Mouse (Mus musculus): ENCODE results near the gene Ccnq.

Gene Ccnq

DNA sequence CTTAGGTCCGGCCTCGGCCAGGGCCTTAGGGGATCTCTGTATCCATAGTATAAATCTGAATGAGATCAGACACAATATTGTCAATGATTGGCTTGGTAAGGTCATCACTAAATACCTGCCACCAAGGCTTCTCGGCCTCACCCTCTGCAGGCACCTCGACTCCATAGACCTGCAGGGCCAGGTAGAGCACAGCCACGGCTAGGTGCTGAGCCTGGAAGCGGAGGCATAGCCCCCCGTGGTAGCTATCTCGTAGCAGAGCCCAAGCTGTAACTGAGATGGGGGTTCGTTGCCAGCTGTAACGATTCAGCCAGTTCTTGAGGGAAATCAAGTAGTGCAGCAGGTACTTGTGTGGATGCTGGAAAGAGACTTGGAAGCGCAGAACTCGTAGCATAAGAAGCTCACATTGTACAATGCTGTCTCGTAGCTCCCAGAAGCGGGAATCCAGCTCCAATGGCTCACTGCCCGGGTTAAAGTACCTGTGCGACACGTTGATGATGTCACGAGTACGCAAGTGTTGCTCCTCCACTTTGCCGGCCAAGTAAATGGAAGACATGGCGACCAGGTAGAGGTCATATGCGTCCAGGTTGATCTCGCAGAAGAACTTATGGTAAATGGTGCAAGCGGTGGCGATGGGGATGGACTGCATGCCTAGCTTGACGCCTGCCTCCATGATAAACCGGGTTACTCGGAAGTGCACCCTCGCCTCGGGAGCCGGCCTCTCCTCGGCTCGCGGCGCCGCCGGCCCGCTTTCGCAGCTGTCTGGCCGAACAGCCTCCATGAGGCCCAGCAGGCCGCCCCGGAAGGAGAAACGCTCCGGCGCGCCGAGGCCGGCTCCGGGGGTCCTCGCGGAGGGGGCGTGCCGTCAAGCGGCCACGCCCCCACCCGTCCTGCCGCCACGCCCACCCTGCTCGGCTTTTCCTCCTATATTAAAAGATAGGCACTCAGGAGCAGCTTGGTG lies at the start of gene Ccnq:
Ccnq (minus strand) TSS at position 845 of the 958 bp plus-strand sequence.
- DNase-seq, result peak; percentile 86 to 92

DNA sequence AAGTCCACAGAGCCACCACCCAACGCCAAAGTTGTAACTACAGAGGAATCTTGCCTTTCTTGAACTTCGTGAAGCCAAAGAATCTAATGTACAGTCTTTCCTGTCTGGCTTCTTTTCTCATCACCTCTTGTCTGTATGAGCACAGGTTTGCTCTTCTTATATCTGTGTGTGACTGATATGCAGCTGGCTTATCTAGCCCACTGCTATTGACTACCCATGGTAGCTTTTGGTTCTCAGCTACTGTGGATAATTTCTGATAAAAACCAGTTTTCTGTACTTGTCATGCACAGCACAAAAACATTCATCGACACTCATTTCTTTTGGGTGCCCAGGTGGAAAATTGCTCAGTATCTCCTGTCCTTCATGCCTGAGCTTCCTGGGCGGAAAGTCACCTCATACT lies 49.6 kb upstream of the Ccnq start:
- no peak for DNase-seq

DNA sequence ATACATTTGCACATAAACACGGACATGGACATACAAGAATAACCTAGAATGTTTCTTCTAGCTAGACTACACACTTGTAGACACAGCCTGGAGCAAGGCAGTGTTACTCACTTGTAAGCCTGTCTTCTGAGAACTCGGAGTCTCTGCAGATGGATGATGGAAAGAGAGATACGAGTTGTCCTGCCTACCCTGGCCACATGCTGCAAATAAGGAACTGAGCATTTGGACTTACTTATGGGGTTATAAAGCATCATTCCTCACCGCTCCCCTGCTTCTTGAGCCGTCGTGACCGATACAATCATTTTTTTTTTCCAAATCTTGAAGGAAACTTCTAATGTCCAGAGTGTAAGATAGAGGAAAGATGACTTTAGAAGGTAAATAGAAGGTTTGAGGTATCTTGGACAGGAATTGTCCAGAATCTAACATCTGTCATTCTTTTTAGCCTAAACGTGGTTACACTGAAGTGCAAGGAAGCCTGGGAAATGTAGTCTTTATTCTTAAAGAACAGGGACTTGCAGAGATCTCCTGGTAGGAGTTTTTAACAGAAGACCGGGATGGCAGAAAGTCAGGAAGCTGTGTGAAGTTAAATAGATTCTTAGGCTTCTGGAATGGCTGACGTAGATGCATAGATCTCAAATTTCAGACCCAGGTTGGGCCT lies 44.7 kb upstream of the Ccnq start:
- DNase-seq, result no peak

DNA sequence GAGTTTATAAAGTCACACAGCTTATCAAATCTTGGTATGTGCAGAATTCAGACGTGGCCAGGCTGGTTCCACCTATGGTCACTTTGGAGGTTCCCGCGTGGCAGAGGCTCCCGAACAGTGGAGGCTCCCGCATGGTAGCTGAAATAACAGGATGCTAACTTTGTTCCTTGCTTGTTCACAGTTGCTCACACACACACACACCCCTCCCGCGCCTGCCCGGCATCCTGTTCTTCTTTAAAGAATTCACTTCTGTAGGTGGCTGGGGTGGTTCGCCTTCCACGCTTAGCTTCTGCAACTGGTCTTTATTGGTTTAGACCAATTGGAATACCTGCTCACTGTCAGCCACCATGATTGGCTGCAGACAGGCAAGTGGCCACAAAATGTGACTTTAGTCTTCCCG lies 41.6 kb upstream of the Ccnq start:
- no peak for DNase-seq

DNA sequence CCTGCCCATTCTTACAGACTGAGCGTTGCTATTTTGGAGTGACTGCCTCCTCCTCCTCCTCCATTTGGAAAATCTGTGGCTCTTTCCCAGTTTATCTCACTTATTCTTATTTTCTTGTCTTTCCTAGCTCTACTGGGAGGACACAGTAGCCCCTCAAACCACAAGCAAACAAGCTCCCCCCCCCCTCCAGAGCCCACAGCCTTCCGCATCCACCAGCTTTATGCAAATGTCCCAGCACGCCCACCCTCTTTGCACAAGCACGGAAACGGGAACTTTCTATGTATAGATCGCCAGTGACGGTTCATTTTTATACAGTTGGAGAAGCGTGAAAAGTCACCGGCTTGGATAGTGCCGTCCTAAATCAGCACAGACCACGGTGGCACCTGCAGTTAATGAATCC lies 40.9 kb upstream of the Ccnq start:
- DNase-seq, result peak in 1 of 2 experiments; percentile 16

DNA sequence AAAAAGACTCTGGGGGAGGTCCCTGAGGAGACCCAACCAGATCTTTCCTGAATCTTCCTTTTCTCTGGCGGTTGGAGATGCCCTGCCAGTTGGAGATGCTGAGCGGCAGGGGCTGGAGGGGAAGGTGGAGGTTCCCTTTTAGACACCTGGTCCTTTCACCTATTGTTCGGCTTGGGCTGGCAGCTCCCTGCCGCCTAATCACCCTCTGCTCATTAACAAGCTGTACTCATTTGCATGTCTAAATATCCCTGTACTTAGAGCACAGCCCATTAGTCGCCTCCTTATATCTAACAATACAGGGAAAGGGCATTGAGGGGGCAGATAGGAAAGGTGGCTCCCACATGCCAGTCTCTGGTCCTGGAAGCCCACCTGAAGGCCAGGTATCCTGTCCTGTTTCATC lies 40.5 kb upstream of the Ccnq start:
- no peak for DNase-seq

DNA sequence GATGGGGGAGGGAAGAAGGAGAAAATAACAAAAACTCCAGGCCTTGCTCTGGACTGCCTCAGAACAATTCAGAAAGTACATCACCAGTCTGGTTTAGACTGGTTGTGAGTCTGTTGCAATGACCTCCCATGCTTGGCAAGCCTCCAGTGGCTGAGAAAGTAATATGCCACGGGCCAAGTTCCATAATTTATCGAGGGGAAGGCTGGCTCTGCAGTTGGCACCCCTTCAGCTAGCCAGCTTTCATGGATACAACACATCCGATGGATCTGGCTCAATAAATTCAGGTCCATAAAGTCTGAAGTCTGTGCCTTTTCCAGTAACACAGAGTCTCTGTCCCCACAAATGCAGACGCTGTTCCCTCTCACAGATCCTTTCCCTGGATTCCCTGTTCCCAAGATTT lies 40.1 kb upstream of the Ccnq start:
- peak; percentile 77 to 85 for DNase-seq

DNA sequence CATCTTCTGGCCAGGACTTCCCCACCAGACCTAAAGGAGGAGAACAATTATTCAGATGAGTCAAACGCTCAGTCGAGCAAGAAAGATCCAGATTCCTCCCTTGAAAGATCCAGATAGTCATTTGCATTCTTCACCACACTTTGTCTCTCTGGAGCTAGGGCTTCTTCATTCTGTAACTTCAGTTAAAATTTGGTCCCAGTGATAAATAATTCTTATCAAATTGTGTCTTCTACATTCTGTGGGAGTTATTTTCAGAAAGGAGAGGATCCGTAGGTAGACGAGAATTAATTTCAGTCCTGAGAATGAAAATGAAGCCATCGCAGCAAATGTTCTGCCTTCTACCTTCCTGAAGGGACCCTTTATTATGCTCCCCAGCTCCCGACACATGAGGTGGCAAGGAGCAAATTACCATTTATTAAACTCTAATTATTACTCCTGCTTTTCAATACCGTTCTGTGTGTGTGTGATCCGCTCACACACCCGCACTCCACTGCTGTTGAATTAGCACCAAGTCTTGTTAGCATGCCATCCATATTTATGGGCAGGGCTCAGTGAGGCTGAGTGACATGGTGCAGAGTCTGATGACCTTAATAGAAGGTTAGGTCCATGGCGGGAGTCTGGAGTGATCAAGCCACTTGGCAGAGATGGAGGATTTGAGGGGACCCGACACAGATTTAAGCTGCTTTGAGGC lies 38.0 kb upstream of the Ccnq start:
- DNase-seq, result no peak

DNA sequence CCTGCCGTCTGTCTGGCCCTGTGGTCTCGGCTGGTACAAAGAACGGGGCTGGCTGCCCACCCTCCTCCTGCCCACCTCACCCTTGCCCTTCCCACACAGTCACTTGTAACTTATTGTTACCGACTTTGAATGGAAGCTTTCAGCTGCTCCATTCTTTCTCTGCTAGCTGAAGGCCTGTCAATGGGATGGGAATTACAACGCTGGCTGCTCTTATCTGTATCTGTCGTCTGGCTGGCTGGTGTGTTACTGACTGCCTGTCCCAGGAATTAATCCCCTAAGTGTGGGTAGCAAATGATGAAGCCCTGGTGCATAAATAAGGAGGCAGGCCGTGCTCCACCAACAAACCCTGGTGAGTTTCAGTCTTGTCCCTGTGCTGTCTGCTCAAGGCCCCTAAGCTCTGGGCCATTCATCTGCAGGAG lies 34.5 kb upstream of the Ccnq start:
- DNase-seq, result no peak

DNA sequence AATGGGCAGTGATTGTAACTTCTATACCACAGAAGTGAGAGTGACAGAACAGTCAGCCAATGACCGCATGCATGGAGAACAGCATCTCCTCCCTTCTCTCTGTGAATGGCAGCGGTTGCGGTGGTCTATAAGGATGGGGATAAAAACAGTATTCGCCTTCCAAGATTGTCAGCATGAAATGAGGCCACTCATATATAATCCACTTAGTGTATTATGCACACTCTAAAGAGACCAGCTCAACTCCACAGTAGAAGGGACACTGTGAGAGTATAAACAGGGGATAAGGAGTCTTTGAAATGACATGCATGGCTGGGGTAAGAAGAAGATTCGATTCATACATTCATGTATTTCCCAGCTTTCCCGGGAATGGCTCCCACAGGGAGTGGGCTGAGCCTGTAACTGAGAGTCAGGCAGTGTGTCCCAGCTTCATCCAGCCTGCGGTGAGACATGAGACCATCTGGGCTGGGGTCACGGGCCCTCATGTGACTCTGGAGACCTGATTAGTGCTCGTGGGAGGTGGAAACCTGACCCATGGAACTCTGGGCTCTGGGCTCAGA lies 31.3 kb upstream of the Ccnq start:
- DNase-seq, result no peak

DNA sequence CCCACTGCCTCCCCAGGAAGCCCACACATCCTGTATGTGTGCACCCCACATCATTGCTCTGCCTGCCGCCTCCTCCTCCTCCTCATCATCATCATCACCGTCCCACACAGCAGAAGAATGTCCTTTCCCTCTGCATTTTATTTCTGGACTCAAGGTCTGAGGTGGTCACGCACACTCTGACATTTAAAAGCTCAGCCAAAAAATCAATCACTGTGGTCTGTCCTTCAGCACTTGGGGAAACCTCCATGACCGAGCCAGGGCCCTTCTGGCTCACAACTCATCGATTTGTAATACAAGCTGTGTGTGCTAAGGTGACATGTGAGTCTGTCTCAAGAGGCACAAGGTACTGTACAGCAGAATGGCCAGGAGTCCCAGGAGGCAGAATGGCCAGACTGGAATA lies 30.8 kb upstream of the Ccnq start:
- no peak for DNase-seq

DNA sequence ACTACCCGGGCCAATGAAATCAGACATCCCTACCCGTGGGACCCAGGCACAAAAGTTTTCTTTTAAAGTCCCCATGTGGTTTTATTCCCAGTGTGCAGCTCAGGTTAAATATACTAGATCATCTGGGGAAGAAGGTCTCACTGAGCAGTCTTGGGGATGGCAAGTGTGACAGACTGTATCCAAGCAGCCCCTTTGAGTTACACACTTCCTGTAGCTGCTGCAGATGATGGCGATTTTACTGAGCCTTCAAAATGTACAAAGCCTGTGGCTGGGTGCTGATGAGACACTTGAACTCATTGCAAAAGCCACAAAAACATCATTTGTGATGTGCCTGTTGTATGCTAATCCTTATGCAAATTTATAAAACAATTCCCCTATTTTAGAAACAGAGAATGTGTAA lies 29.0 kb upstream of the Ccnq start:
- DNase-seq, result no peak

DNA sequence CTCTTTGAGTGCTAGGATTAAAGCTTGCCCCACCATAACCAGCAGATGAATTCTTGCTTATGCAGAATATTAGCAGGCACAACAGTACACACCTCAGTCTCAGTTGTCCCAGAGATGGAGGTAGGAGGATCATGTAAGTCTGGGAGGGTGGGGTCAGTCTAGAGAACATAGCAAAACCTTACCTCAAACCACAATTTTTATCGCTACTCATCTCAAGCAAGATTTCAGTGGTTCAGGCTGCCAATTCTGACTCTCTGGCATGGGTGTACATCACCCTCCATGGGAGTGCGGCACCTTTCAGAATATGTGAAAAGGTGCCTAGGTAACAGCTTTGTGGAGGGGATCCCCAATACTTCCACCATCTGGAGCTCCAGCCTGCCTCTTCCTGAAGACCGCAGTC lies 28.5 kb upstream of the Ccnq start:
- DNase-seq, result no peak

DNA sequence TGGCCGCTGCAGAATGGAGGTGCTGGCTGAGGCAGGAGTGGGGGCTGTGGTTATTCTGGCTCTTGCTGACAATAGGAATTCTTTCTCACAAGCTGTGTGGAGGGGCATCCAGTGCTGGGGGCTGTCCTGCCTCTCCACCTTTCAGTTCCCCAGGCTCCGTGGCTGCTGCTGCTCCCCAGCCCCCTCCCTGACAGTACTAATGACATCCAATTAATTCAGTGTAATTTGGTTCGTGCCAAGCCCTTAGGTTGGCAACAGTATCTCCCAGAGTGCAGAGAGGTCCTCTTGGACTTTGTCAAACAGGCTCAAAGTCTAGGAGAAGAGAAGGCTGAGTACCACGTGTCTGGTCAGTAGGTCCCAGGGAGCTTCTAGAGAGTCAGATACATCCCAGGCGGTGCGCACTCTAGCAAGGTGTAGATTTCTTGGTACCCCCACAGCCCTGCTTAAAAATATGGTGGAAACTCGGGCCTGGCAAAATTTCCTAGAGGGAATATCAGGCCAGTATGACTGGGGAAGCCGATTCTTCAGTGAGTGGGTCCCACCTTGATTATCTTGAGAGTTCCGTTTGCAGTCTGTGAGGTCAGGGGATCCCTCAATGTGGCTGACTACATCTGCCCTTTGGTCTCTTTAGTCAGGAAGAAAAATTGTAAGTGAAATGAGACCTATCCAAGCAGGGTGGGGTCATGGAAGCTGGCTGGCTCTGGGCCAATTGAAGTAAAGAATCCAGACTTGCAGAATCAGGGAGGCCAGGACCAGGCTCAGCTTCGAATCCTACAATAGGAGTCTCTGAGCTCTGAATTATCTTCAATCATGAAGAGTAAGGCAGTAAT lies 26.5 kb upstream of the Ccnq start:
- peak in 1 of 2 experiments; percentile 43 for DNase-seq

DNA sequence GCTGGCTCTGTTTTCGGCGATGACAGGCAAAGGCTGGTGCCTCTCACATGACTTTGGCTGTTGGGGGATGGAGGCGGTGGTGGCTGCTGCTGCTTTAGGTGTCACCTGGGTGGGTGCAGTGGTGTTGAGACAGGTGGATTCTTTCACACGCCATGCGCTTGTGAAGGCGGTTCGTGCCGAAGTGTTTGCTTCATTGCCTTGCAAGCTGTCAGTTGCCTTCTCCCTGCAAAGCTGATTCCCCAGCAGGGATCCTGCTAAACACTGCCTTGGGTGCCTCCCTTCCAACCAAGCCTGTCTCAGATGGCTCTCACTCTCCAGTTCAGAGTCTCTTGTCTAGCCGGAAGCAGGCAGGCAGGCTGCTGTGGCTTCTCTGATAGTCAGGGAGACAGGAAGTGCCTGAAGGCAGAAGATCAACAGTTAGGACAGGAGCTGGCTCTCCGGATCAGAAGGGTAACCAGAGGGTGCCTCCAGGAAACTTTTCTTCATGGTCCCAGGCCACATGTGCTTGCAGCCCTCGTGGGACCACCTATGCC lies 20.3 kb upstream of the Ccnq start:
- DNase-seq, result peak in 1 of 2 experiments; percentile 20

DNA sequence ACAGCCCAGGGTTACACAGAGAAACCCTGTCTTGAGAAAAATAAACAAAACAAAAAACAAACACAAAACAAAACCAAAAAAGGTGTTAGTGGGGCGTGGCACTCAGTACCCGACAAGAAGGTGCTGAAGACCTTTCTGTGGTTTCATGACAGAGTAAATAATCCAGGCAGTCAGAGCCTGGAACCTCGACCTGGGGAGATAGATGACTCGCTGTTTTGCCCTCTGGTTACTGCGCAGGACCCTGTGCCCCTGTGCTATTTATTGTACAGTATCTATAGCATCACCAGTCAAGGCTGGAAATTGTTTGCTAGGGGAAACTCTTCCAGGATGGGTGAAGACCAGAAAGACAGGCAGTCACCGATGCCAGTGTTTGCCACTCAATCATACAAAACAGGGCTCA lies 18.9 kb upstream of the Ccnq start:
- no peak for DNase-seq

DNA sequence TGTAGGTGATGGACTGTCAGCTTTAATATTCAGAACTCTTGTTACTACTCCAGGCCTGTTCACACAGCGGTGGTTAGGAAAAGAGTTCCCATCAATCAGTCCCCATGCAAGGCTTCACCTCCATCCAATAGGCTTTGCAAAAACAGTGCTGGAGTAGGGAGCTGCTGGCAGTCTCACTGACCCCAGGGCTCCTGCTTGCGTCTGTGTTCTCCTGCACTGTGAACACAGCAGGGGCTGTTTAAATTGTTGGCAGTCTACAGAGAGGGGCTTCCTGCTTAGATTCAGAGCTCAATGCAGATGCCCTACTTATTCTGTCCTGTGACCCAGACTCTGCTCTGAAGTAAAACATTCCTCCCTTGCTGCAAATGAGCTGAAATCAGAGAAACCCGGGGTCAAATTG lies 17.2 kb upstream of the Ccnq start:
- DNase-seq, result no peak

DNA sequence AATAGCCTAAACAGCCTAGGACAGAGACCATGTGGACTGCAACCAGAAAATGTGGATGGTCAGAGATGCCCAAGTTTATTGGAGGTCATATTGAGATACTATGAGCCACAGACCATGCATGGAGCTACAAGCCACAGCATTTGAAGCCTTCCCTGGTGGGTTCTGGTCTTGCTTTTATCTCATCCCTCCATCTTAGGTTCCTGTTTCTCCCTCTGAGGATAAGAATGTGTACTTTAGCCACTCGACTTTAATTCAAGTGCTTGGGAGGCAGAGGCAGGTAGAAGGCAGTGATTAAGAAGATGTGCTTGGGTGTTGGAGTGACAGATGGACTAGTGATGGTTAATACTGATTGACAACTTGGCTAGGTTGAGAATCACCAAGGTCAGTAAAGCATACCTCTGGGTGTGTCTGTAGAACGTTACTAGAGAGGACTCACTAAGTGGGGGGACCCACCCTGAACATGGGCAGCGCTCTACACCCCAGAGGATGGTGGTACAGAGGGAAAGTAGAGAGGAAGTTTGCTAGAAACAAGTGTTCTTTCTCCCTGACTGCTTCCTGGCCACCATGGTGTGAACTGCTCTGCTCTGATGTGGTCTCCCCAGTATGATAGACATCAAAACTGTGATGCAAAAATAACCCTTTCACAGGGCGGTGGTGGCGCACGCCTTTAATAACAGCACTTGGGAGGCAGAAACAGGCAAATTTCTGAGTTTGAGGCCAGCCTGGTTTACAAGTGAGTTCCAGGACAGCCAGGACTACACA lies 14.7 kb upstream of the Ccnq start:
- DNase-seq, result no peak

DNA sequence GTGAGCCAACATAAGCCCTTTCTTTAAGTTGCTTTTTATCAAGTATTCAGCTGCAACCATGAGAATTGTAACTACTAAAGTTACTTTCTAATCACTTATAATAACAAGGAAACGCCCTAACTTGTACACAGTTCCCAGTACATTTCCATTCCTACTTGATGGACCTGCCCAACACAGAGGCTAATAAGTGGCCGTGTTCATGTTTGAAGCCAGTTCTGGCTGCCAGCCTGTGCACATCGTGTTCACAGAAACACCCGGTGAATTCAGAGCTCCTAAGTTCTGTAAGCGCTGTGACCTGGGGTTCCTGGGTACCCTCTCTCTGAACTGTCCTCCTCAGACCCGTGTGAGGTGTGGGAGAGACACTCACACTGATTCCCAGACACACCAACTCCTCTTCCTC lies 13.3 kb upstream of the Ccnq start:
- DNase-seq, result no peak

DNA sequence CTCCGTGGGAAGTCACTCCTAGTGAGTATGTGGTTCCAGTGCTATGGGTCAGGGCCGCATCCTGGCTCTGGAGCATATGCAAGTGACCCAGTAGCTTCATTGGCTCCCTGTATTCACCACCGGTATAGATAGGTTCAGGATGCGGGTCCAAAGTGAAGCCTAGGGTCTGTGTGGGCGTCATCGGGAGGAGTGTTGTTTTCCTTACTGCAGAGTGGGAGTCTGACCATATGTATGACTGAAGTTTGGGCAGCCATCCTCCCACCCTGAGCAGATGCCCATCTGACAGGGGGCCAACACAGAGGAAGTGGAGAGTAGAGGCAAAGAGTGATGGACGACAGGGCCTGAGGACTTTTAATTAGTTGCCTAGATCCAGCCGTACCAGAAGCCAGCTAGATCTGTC lies 12.8 kb upstream of the Ccnq start:
- no peak for DNase-seq

DNA sequence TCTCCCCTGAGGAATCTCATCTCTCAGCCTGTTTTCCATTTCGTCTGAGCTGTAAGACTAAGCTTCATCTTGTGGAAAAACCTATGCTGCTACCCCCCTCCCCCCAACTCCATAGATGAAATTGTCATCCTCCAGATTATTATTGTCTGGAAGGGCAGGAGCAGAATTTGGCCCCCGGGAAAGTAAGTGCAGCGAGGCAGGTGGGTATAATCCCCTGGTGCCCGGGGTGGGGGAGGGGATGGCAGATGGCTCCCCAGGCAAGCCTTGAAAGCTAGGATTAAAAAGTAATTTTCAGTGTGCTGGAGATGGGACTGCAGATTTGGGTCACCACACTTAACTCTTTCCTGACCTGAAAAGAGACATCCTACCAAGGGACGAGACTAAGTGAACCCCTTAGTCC lies 10.7 kb upstream of the Ccnq start:
- no peak for DNase-seq
